Mouse (Mus musculus) midbrain, embryonic 13.5 days (tissue): ENCODE results near the gene Nop2. TPM values are rescaled to one million over a fixed set of nuclear protein-coding genes. Genes with fewer than 3 reads are reported as not detected.

Experiments used
- ATAC-seq: fragments of 200-750 bp; cut with Nextera tagmentation; 2 replicates; pipeline ENCODE4 v1.8.0; 2017; ENCODE audit warnings: mild to moderate bottlenecking, moderate TSS enrichment, moderate library complexity
- H3K27ac ChIP-seq: fragments of 300-500 bp; sonication (generic); 2 replicates; pipeline ENCODE4 v1.5.1; 2015; ENCODE audit warnings: inconsistent platforms, mild to moderate bottlenecking, moderate library complexity
- H3K27me3 ChIP-seq: fragments of 300-500 bp; sonication (generic); 2 replicates; pipeline ENCODE4 v1.6.1; 2015; ENCODE audit warnings: mild to moderate bottlenecking, inconsistent platforms
- H3K36me3 ChIP-seq: fragments of 300-500 bp; sonication (generic); 2 replicates; pipeline ENCODE4 v1.6.1; 2015; ENCODE audit warnings: mild to moderate bottlenecking, inconsistent platforms
- H3K4me1 ChIP-seq: fragments of 300-500 bp; sonication (generic); replicated peaks from 2 replicates; pipeline ENCODE4 v1.6.1; 2015; ENCODE audit warnings: inconsistent platforms
- H3K4me2 ChIP-seq: fragments of 300-500 bp; sonication (generic); replicated peaks from 2 replicates; pipeline ENCODE4 v1.6.1; 2015; ENCODE audit warnings: moderate library complexity, mild to moderate bottlenecking, inconsistent platforms
- H3K4me3 ChIP-seq: fragments of 300-500 bp; sonication (generic); replicated peaks from 2 replicates; pipeline ENCODE4 v1.5.1; 2015; ENCODE audit warnings: mild to moderate bottlenecking, inconsistent platforms
- H3K9ac ChIP-seq: fragments of 300-500 bp; sonication (generic); replicated peaks from 2 replicates; pipeline ENCODE4 v1.6.1; 2015; ENCODE audit warnings: mild to moderate bottlenecking, inconsistent platforms
- H3K9me3 ChIP-seq: fragments of 300-500 bp; sonication (generic); 2 replicates; pipeline ENCODE4 v1.6.1; 2016; ENCODE audit warnings: mild to moderate bottlenecking, inconsistent platforms
- WGBS: fragments of 180-500 bp; shearing (Covaris S2); methylation state at CpG from one replicate; pipeline ENCODE4 v1.1.7; 2015; 5-methylcytosine and 5-hydroxymethylcytosine counted together
- polyA plus RNA-seq: library from polyadenylated mRNA; unstranded; fragments of >200 nt; fragmentation: Nextera tagmentation; extraction: Ambion mirVana; gene quantifications from 2 replicates; pipeline ENCODE4 v1.2.1, GENCODE M21; 2015

Nop2 gene
- polyA plus RNA-seq = 43.2 and 45.9 TPM in 2 replicates

DNA sequence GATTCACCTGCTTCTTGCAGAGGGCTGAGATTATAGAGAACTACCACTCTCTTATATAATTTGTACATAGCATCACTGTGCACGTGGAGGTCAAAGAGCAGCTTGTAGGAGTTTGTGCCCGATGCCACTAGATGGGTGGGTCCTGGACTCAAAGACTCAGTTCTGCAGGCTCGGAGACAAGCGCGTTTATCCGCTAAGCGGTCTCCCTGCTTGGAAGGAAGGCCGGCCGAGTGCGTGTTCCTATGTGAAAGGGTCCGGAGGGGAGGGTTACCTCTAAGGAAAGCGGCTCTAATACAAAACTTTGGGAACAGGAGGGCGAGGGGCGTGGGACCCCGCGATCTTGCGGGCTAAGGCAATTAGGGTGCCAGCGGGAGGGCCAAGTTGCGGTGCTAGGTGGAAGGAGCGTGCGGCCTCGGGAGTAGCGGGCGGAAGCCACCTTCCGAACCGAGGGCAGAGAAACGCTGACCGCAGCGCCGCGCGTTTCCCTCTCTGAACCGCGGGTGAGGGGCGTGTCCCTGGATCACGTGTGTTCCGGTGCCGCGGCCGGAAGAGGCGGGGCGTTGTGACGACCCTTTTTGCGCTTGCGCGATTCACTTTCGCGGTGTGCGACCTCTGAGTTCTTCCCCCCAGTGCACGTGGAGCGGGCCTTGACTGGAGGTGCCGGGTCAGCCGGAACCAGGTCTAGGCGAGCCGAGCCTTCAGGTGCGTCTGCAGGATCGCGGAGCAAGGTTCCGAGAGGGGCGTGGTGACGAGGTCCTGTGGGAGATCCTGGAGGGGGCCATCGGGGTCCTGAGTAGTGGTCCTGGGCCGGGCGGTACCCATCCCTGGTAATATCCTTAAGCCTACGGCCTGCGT, at the start of gene Nop2:
Gene Nop2, plus strand, starts transcription at position 608 of the 855 bp plus-strand sequence.
- peak; percentile 92 for ATAC-seq
- Histone ChIP-seq H3K36me3 (peaks cover 73% of the 10 kb centered on the region), H3K9me3 (no peaks in the 10 kb centered on the region)

GRCm38 (mm10) chr6:125082801-125083386, 48.8 kb upstream of the Nop2 start:
- Histone ChIP-seq H3K4me3 (no peak overlapping the region), H3K27me3 (no peaks in the 10 kb centered on the region), H3K4me2 (no peak overlapping the region), H3K9me3 (no peaks in the 10 kb centered on the region), H3K27ac (no peak overlapping the region), H3K9ac (no peak overlapping the region), H3K4me1 (peaks cover 14% of the 10 kb centered on the region), H3K36me3 (no peaks in the 10 kb centered on the region)
- whole genome bisulfite sequencing = 90% methylated on average over 7 of the region's 7 CpGs
- no peak for ATAC-seq

More for the DNA sequence above, at the start of gene Nop2:
- Histone ChIP-seq H3K4me1 (peaks cover 21% of the 10 kb centered on the region), H3K4me2 (peak within 1 kb of the TSS; percentile 78), H3K4me3 (peak within 1 kb of the TSS; percentile 87), H3K27me3 (no peaks in the 10 kb centered on the region), H3K9ac (peak within 1 kb of the TSS; percentile 87), H3K27ac (peak within 1 kb of the TSS; percentile 89)
- under 1% methylated on average over 66 of the region's 66 CpGs for WGBS

GRCm38 (mm10) chr6:125084424-125084823, 47.3 kb upstream of the Nop2 start:
- WGBS = 4% methylated on average over 4 of the region's 4 CpGs
- H3K27ac ChIP-seq = no peak overlapping the region

DNA sequence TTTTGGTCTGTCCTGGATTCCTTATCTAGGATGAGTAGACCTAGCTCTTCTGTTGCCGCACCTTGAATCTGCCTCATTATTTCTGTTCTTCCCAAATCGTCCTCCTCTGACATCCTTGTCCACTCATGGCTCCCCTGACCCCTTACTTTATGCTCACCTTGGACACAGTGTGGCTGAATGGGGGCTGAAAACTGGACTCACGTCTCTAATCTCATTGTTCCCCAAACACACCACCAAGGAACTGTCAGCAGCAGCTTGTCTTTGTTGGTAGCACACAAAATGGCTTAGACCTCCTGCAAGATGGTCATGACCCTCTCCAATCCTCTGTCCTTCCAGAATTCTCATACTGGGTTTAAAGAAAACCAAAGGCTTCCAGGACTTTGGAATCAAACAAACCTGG, 43.8 kb upstream of the Nop2 start:
- 70% methylated on average over 3 of the region's 3 CpGs for WGBS
- Histone ChIP-seq H3K9ac (no peak overlapping the region), H3K9me3 (no peaks in the 10 kb centered on the region), H3K4me3 (no peak overlapping the region), H3K4me2 (no peak overlapping the region), H3K27ac (peak overlapping the region; percentile 97), H3K4me1 (peaks cover 36% of the 10 kb centered on the region), H3K36me3 (no peaks in the 10 kb centered on the region), H3K27me3 (no peaks in the 10 kb centered on the region)
- no peak for ATAC-seq

More at GRCm38 (mm10) chr6:125084424-125084823, 47.3 kb upstream of the Nop2 start:
- Histone ChIP-seq H3K9ac (no peak overlapping the region), H3K36me3 (no peaks in the 10 kb centered on the region), H3K4me3 (no peak overlapping the region), H3K27me3 (no peaks in the 10 kb centered on the region), H3K9me3 (no peaks in the 10 kb centered on the region), H3K4me1 (peaks cover 27% of the 10 kb centered on the region), H3K4me2 (no peak overlapping the region)
- no peak for ATAC-seq

DNA sequence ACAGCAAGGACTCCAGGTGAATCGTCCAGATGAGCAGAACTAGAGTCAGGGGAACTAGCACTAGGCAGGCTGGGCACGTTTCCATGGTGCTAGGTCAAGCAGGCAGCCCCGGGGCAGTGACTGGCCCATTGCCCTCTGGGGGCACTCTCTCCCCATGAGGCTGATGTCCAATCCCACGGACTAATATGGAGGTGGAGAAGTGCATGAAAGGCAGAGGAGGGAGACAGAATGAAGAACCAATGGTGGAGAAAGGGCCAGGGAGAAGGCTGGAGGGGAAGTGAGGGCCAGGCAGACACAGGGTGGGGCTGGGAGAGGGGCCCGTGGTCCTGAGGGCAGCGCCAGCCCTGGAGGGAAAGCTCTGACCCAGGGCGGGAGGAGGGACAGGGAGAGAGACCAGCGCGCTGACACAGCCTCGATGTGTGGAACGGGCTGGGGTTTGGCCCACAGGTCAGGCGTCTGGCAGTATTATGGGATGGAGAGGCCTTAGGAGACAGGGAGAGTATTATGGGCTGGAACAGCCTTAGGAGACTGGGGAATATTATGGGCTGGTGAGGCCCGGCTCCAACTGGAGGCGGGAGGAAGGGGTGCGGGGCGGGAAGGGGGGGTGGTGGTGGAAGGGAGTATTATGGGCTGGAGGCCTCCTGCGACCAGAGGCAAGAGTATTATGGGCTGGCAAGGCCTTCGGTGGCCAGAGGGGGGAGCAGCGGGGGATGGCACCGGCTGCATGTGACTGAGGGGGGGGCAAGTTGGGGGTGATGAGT, 43.0 kb upstream of the Nop2 start:
- no peak overlapping the region for H3K4me3 ChIP-seq
- no peaks in the 10 kb centered on the region for H3K9me3 ChIP-seq
- H3K36me3 ChIP-seq = no peaks in the 10 kb centered on the region
- H3K4me1 ChIP-seq = peaks cover 36% of the 10 kb centered on the region
- no peaks in the 10 kb centered on the region for H3K27me3 ChIP-seq
- peak overlapping the region; percentile 48 for H3K4me2 ChIP-seq
- under 1% methylated on average over 19 of the region's 20 CpGs for WGBS
- H3K27ac ChIP-seq = peak overlapping the region; percentile 97
- peak; percentile 90 for ATAC-seq
- H3K9ac ChIP-seq = peak overlapping the region; percentile 44; the same call in 1 of the 2 replicates

- peak overlapping the region; percentile 54; the same call in 1 of the 2 replicates for H3K9ac ChIP-seq
- ATAC-seq = peak; percentile 81
- 2% methylated on average over 15 of the region's 15 CpGs for WGBS
Measured at GRCm38 (mm10) chr6:125089521-125090321, 42.0 kb upstream of the Nop2 start.

DNA sequence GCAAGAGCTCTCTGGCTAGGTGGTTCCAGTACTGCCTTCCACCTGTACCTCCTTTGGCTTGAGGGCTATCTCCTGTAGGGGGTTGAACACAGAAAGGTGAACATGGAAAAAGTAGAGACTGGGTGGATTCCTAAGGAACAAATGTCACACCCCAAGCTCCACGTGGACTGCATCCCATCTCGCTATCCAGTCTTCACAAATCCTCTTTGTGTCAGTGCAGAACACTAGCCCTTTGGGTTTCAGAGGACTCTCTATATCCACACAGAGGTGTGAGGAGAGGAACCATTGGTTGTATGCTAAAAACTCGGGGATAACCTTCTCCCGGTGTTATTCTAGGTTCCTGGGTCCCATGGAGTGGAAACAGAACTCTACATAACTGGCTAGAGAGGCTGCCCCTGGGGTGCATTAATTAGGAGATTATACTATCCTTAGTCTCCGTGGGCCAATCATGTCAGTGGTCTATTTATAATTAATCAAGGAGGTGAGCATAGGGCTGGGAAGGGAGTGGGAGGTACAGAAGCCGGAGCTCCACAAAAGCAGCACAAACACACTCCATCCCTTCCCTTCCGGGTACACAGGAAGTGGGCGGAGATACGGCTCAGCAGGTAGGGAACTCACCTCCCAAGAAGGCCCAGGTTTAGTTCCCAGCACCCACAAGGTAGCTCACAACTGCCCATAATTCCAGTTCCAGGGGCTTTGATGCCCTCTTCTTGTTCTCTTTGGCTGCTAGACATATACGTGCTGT, 41.2 kb upstream of the Nop2 start:
- H3K4me3 ChIP-seq = no peak overlapping the region
- no peak; the same call in 1 of the 2 replicates for ATAC-seq
- H3K27me3 ChIP-seq = no peaks in the 10 kb centered on the region
- 53% methylated on average over 10 of the region's 10 CpGs for WGBS
- peak overlapping the region; percentile 48 for H3K4me2 ChIP-seq
- no peaks in the 10 kb centered on the region for H3K36me3 ChIP-seq
- H3K4me1 ChIP-seq = peaks cover 36% of the 10 kb centered on the region
- H3K9me3 ChIP-seq = no peaks in the 10 kb centered on the region
- H3K27ac ChIP-seq = peak overlapping the region; percentile 97
- peak overlapping the region; percentile 54; the same call in 1 of the 2 replicates for H3K9ac ChIP-seq

More at GRCm38 (mm10) chr6:125089521-125090321, 42.0 kb upstream of the Nop2 start:
- Histone ChIP-seq H3K4me2 (peak overlapping the region; percentile 48), H3K27ac (peak overlapping the region; percentile 97), H3K9me3 (no peaks in the 10 kb centered on the region), H3K27me3 (no peaks in the 10 kb centered on the region), H3K4me3 (peak overlapping the region; percentile 22), H3K4me1 (peaks cover 32% of the 10 kb centered on the region), H3K36me3 (no peaks in the 10 kb centered on the region)

DNA sequence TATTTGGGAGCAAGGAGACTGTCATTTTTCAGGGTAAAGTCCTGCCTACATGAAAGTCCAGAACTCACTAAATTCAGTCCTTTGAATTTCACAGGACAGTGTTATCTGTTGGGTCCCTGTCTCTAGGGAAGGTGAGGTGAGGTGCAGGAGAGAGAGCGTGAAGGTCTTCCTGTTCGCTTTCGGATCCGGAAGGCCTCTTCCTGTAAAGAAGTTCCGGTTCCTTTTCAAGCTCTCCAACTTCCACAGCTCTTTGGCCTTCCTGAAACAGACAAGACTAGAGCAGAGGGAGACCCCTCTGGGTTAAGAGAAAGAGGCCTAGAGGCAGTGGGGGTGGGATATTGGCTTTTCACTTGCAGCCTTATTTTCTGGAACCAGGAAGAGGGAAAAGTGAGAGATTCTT, 39.3 kb upstream of the Nop2 start:
- Histone ChIP-seq H3K36me3 (no peaks in the 10 kb centered on the region), H3K4me3 (no peak overlapping the region), H3K4me2 (no peak overlapping the region), H3K27ac (no peak overlapping the region), H3K27me3 (no peaks in the 10 kb centered on the region), H3K4me1 (peaks cover 39% of the 10 kb centered on the region), H3K9me3 (no peaks in the 10 kb centered on the region), H3K9ac (no peak overlapping the region)
- ATAC-seq = no peak
- WGBS = 97% methylated on average over 5 of the region's 5 CpGs

GRCm38 (mm10) chr6:125094843-125095242, 36.9 kb upstream of the Nop2 start:
- Histone ChIP-seq H3K4me2 (no peak overlapping the region), H3K27ac (peak overlapping the region; percentile 96), H3K36me3 (peaks cover 15% of the 10 kb centered on the region), H3K27me3 (no peaks in the 10 kb centered on the region), H3K4me3 (no peak overlapping the region), H3K9me3 (no peaks in the 10 kb centered on the region), H3K9ac (no peak overlapping the region), H3K4me1 (peaks cover 47% of the 10 kb centered on the region)
- WGBS = 71% methylated on average over 3 of the region's 3 CpGs
- ATAC-seq = no peak

DNA sequence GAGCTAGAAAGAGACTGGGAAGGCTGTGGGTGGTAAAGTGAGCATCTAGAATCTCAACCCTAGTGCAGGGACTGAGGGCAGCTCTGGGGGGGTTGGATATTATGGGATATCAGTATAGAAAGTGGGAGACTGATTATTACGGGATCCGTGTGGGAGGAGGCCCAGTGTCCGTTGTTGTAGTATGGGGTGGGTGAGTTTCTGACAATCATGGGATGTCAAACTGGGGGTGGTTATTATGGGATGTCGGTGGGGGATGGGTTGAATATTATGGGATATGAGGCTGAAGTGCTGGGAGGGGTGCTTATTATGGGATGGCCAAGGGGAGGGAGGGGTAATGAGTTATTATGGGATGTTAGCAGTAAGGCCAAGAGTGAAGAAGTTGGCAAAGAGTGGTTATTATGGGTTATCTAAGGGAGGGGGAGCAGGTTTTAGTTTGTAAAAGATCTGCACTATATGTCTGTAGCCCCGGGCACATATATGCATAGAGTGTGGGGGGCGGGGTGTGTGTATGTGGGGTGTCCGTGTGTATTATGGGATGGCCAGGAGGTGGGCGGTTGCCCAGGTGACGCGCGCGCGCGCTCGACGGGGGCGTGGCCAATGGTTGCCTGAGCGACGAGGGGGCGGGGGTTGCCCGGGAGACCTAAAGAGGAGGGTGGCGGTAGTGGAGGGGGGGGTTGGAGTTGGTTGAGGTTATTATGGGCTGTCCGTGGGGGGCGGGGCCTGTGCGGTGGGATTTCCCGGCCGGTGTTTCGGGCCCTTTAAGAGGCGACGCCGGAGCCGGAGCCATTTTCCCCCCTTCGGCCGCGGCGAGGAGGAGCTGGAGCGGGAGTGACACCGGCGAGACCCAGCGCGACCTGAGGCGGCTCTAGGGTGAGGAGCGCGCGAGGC, 36.1 kb upstream of the Nop2 start, which contains the start of gene Chd4:
Gene Chd4, plus strand, starts transcription at position 591 of the 888 bp plus-strand sequence.
- peak within 1 kb of the TSS; percentile 94 for H3K4me2 ChIP-seq
- peak within 1 kb of the TSS; percentile 96 for H3K27ac ChIP-seq
- peaks cover 47% of the 10 kb centered on the region for H3K4me1 ChIP-seq
- 1% methylated on average over 33 of the region's 45 CpGs for WGBS
- H3K4me3 ChIP-seq = peak within 1 kb of the TSS; percentile 98
- peak; percentile 80 for ATAC-seq
- no peaks in the 10 kb centered on the region for H3K27me3 ChIP-seq
- H3K9ac ChIP-seq = peak within 1 kb of the TSS; percentile 96
- peaks cover 23% of the 10 kb centered on the region for H3K36me3 ChIP-seq
- no peaks in the 10 kb centered on the region for H3K9me3 ChIP-seq
